Mouse (Mus musculus) ES-E14 (cell line): ENCODE data around the gene Gm49333. TPM values are rescaled to one million over a fixed set of nuclear protein-coding genes. Genes with fewer than 3 reads are reported as not detected.
A peak's percentile ranks its signal among the peaks of the same experiment; 100 is the strongest.

Experiments used
- DNase-seq: peaks from one replicate; pipeline ENCODE4 v3.0.0-alpha.2; 2013; ENCODE audit warnings: low read depth, low spot score
- H3K27ac ChIP-seq: 2 replicates; pipeline ENCODE4 v1.5.1; 2012; ENCODE audit warnings: low read depth, mild to moderate bottlenecking, low read length, moderate library complexity, mixed read lengths; ENCODE audit not compliant: poor library complexity, insufficient read depth, severe bottlenecking
- H3K36me3 ChIP-seq: 2 replicates; pipeline ENCODE4 v1.6.1; 2012; ENCODE audit warnings: mild to moderate bottlenecking, low read length, moderate library complexity, mixed read lengths; ENCODE audit not compliant: control insufficient read depth, poor library complexity, insufficient read depth, severe bottlenecking
- H3K4me1 ChIP-seq, 2 experiments: fragments of 150-350 bp in 1 of 2; sonication (generic) in 1 of 2; 2 replicates each; pipeline ENCODE4 v1.6.1; 2012; ENCODE audit warnings: low read length in 2 of 2, mild to moderate bottlenecking in 1 of 2, mixed read lengths in 1 of 2; ENCODE audit not compliant: control insufficient read depth in 2 of 2, insufficient read depth in 2 of 2, poor library complexity in 1 of 2
- H3K4me3 ChIP-seq, 2 experiments: fragments of 150-350 bp in 1 of 2; sonication (generic) in 1 of 2; 2 replicates each; pipeline ENCODE4 v1.5.1; 2012; ENCODE audit warnings: low read length in 2 of 2, low read depth in 1 of 2, mild to moderate bottlenecking in 1 of 2, mixed read lengths in 1 of 2; ENCODE audit not compliant: insufficient read depth in 1 of 2, poor library complexity in 1 of 2, severe bottlenecking in 1 of 2
- H3K9ac ChIP-seq: 2 replicates; pipeline ENCODE4 v1.6.1; 2012; ENCODE audit warnings: low read depth, mild to moderate bottlenecking, low read length, mixed read lengths; ENCODE audit not compliant: poor library complexity, insufficient read depth, severe bottlenecking
- H3K9me3 ChIP-seq: fragments of 150-350 bp; sonication (generic); 2 replicates; pipeline ENCODE4 v1.6.1; 2012; ENCODE audit warnings: low read depth, mild to moderate bottlenecking, low read length; ENCODE audit not compliant: control insufficient read depth, insufficient read depth
- CHD2 ChIP-seq: IDR thresholded peaks from 2 replicates; pipeline ENCODE4 v1.6.1; 2014; ENCODE audit warnings: mild to moderate bottlenecking, low read depth, low read length, inconsistent platforms
- HCFC1 ChIP-seq: IDR thresholded peaks from 2 replicates; pipeline ENCODE4 v1.6.1; 2012; ENCODE audit warnings: low read length, inconsistent platforms, borderline replicate concordance; ENCODE audit not compliant: insufficient read depth
- MAFK ChIP-seq: IDR thresholded peaks from 2 replicates; pipeline ENCODE4 v1.6.1; 2014; ENCODE audit warnings: mild to moderate bottlenecking, low read depth, low read length, inconsistent platforms; ENCODE audit not compliant: insufficient read depth
- ZC3H11A ChIP-seq: IDR thresholded peaks from 2 replicates; pipeline ENCODE4 v1.6.1; 2012; ENCODE audit warnings: low read depth, mild to moderate bottlenecking, inconsistent platforms, low read length, borderline replicate concordance
- ZNF384 ChIP-seq: IDR thresholded peaks from 2 replicates; pipeline ENCODE4 v1.6.1; 2012; ENCODE audit warnings: low read depth, low read length, inconsistent platforms
- in situ Hi-C, 2 experiments: fragments of 600-800 bp; cut with MboI; formaldehyde crosslinking; loops; one replicate each; pipeline ENCODE4 v1.15.1; 2025; ENCODE audit warnings: low sequenced_read_pairs in 2 of 2, inconsistent platforms in 1 of 2; ENCODE audit not compliant: unreplicated experiment in 2 of 2
- total RNA-seq: library from RNA; depleted of rRNA; stranded (reverse); fragments of 300-350 nt; gene quantifications from 2 replicates; pipeline ENCODE4 v1.2.3, GENCODE M21; 2012

Gene Gm49333
- total RNA-seq, 1 experiment, result not detected

DNA sequence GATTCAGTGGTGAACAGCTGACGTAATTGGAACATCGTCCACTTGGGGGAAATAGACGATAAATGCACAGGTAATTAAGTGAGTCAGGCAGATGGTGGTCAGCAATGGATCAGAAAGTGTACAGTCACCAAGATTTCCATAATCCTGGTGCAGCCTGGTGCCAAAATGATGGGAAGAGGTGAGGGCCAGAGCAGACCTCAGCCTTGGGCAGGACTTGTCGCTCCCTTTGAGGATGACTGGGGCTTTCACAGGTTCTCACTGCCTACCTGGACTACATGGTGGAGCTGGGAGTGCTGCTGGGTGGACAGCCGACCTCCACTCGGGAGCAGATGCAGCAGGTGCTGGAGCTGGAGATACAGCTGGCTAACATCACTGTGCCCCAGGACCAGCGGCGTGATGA, 26.0 kb downstream of the Gm49333 start:
- Histone ChIP-seq H3K36me3 (no peaks in the 10 kb centered on the region; the same call in 1 of the 2 replicates), H3K4me3 (no peak overlapping the region), H3K9me3 (no peaks in the 10 kb centered on the region), H3K27ac (no peak overlapping the region), H3K4me1 (no peaks in the 10 kb centered on the region), H3K9ac (no peak overlapping the region)
- no peak for DNase-seq
- TF ChIP-seq ZC3H11A (no peak), MAFK (no peak), ZNF384 (no peak), HCFC1 (no peak), CHD2 (no peak)
- in situ Hi-C loops, result no loop called here

DNA sequence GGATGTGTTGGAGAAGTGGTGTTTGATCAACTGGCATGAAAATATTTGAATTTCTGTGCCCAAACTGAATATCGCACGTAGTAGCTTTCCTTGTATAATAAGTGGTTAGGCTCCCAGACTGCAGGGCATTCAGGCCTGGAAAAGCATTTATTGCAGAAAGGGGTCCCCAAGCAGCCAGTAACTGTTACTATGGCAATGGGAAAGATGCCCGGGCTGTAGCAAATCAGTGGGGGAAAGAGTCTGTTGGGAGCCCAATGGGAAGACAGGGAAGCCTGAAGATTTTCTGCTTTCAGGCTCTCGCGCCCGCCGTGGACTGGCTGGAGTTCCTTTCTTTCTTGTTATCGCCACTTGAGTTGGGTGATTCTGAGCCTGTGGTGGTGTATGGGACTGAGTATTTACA, 27.0 kb downstream of the Gm49333 start:
- H3K9ac ChIP-seq, result no peak overlapping the region
- no peaks in the 10 kb centered on the region for H3K36me3 ChIP-seq
- in situ Hi-C loops, result no loop called here
- no peak overlapping the region for H3K27ac ChIP-seq
- DNase-seq, result no peak
- no peaks in the 10 kb centered on the region for H3K9me3 ChIP-seq
- H3K4me1 ChIP-seq, result no peaks in the 10 kb centered on the region
- no peak for TF ChIP-seq MAFK
- H3K4me3 ChIP-seq, result no peak overlapping the region

DNA sequence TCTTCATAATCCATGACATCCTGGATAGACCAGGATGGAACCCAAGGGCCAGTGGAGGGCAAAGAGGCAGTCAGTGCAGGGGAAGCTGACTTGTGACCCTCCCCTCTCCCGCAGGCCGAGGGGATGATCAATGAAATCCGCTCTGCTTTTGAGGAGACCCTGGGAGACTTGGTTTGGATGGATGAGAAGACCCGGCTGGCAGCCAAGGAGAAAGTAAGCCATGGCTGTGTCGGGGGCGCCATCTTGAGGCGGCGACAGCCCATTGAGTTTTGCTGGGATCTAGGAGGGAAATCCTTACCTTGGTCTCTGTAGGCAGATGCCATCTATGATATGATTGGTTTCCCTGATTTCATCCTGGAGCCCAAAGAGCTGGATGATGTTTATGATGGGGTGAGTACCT, 30.8 kb downstream of the Gm49333 start:
- H3K4me3 ChIP-seq, result no peak overlapping the region
- H3K9ac ChIP-seq, result no peak overlapping the region
- H3K4me1 ChIP-seq, result no peaks in the 10 kb centered on the region
- H3K36me3 ChIP-seq, result no peaks in the 10 kb centered on the region
- in situ Hi-C loops, result loop anchor here in 1 of 2 experiments (10.0 kb wide), 1 partner anchor 137 kb away; no protein-coding TSS in a partner anchor
- DNase-seq, result no peak
- no peak overlapping the region for H3K27ac ChIP-seq
- TF ChIP-seq MAFK (no peak), ZC3H11A (no peak), CHD2 (no peak), HCFC1 (no peak), ZNF384 (no peak)
- H3K9me3 ChIP-seq, result no peaks in the 10 kb centered on the region

DNA sequence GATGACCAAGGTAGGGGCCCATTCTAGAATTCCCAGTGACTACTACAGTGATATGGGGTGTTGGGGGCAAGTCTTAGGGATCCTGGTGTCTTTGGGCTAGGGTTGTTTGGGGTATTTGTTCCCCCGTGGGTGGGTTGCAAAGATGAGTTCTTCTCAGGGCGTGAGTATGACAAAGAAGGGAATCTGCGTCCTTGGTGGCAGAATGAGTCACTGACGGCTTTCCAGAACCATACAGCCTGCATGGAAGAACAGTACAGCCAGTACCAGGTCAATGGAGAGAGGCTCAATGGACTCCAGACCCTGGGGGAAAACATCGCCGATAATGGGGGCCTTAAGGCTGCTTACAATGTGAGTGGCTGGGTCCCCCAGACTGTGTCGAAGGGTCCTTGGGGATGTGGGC, 32.5 kb downstream of the Gm49333 start:
- Histone ChIP-seq H3K36me3 (no peaks in the 10 kb centered on the region), H3K9ac (no peak overlapping the region), H3K4me3 (no peak overlapping the region), H3K4me1 (no peaks in the 10 kb centered on the region), H3K9me3 (no peaks in the 10 kb centered on the region), H3K27ac (no peak overlapping the region)
- in situ Hi-C loops, result loop anchor here in 1 of 2 experiments (10.0 kb wide), 1 partner anchor 139 kb away; no protein-coding TSS in a partner anchor
- TF ChIP-seq ZNF384 (no peak), MAFK (no peak), ZC3H11A (no peak), HCFC1 (no peak), CHD2 (no peak)
- no peak for DNase-seq

DNA sequence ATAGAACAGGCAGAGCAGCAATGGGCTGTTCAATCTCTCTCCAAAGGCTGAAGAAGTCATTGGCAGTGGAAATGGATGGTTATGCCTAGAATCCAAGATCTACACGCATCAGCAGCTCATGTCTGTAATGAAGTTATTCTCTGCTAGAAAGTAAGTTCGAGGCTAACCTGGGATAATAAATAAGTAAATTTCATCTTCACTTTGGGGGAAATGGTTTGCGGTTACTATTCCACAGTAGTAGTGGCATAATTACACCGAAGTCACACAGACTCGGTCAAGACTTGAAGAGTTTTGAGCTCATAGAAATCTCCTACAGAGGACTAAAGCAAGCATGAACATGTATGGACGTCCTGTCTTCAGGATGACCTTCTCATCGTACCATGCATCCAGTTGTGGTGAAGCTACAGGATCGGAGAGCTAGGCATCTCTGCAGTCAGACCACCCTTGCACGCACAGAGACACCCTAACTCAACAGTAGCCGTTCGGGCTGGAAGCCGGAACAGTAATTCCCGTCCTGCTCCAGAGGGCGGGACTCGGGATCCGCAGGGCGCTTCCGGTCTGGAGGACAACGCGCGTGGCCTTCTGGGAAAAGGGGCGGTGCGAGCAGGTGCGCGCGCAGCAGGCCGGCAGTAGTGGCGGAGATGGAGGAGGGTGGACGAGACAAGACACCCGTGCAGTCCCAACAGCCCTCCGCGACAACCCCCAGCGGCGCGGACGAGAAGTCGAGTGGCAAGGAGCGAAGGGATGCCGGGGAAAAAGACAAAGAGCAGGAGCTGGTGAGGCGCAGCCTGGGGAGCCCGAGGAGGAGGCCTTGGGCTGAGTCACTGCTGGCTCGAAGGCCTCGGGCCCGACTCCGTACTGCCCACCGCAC, 39.9 kb downstream of the Gm49333 start, which contains the start of gene Psmd2:
Gene Psmd2, plus strand, starts transcription at position 577 of the 871 bp plus-strand sequence.
- no peak for TF ChIP-seq MAFK
- TF ChIP-seq CHD2, result no peak
- TF ChIP-seq ZNF384, result no peak
- TF ChIP-seq HCFC1, result peak; percentile 83
- no peak for TF ChIP-seq ZC3H11A
- peak within 1 kb of the TSS; percentile 74 to 97 for H3K4me3 ChIP-seq

More for the DNA sequence above, 39.9 kb downstream of the Gm49333 start, which contains the start of gene Psmd2:
- DNase-seq, result peak; percentile 88
- Histone ChIP-seq H3K4me1 (0 out of 4 replicates have a peak, but pooled peaks cover 0 to 2% of the 10 kb centered on the region in 2 experiments), H3K36me3 (peaks cover 17% of the 10 kb centered on the region), H3K27ac (peak within 1 kb of the TSS; percentile 56), H3K9me3 (no peaks in the 10 kb centered on the region), H3K9ac (peak within 1 kb of the TSS; percentile 98)
- in situ Hi-C loops, result no loop called here
